Mouse (Mus musculus) midbrain, postnatal 0 days (tissue): ENCODE data around the gene Dhx40. TPM values are rescaled to one million over a fixed set of nuclear protein-coding genes. Genes with fewer than 3 reads are reported as not detected.

Source experiments
- ATAC-seq: fragments of 200-750 bp; cut with Nextera tagmentation; 2 replicates; pipeline ENCODE4 v1.8.0; 2017; ENCODE audit warnings: moderate number of reproducible peaks, mild to moderate bottlenecking, moderate TSS enrichment, moderate library complexity; ENCODE audit not compliant: low FRiP score
- DNase-seq: peaks from one replicate; pipeline ENCODE4 v3.0.0-alpha.2; 2015; ENCODE audit warnings: low spot score
- H3K27ac ChIP-seq: fragments of 300-500 bp; sonication (generic); 2 replicates; pipeline ENCODE4 v1.5.1; 2014; ENCODE audit warnings: low read depth, mild to moderate bottlenecking, low read length, mixed read lengths
- H3K27me3 ChIP-seq: fragments of 300-500 bp; sonication (generic); 2 replicates; pipeline ENCODE4 v1.6.1; 2014; ENCODE audit warnings: low read length, control low read depth, mixed read lengths; ENCODE audit not compliant: insufficient read depth
- H3K36me3 ChIP-seq: fragments of 300-500 bp; sonication (generic); 2 replicates; pipeline ENCODE4 v1.6.1; 2014; ENCODE audit warnings: low read length, control low read depth, mixed read lengths; ENCODE audit not compliant: insufficient read depth
- H3K4me1 ChIP-seq: fragments of 300-500 bp; sonication (generic); 2 replicates; pipeline ENCODE4 v1.6.1; 2014; ENCODE audit warnings: mild to moderate bottlenecking, control low read depth, antibody characterized with exemption, low read length, mixed read lengths; ENCODE audit not compliant: insufficient read depth
- H3K4me2 ChIP-seq: fragments of 300-500 bp; sonication (generic); 2 replicates; pipeline ENCODE4 v1.6.1; 2014; ENCODE audit warnings: low read depth, mild to moderate bottlenecking, low read length, mixed read lengths; ENCODE audit not compliant: poor library complexity, severe bottlenecking
- H3K4me3 ChIP-seq: fragments of 300-500 bp; sonication (generic); 2 replicates; pipeline ENCODE4 v1.5.1; 2014; ENCODE audit warnings: low read depth, mild to moderate bottlenecking, low read length, moderate library complexity
- H3K9ac ChIP-seq: fragments of 300-500 bp; sonication (generic); replicated peaks from 2 replicates; pipeline ENCODE4 v1.6.1; 2014; ENCODE audit warnings: mild to moderate bottlenecking, low read length, moderate library complexity, mixed read lengths; ENCODE audit not compliant: poor library complexity, severe bottlenecking
- H3K9me3 ChIP-seq: fragments of 300-500 bp; sonication (generic); 2 replicates; pipeline ENCODE4 v1.6.1; 2016; ENCODE audit warnings: low read length, control low read depth
- CTCF ChIP-seq: IDR thresholded peaks from 2 replicates; pipeline ENCODE4 v1.5.1; 2016; ENCODE audit warnings: antibody characterized with exemption, mild to moderate bottlenecking
- WGBS: fragments of 180-500 bp; shearing (Covaris S2); extraction: QIAGEN DNeasy Blood & Tissue Kit; methylation state at CpG from one replicate; pipeline ENCODE4 v1.1.7; 2014; 5-methylcytosine and 5-hydroxymethylcytosine counted together
- polyA plus RNA-seq: library from polyadenylated mRNA; unstranded; fragments of >200 nt; fragmentation: Nextera tagmentation; extraction: Ambion mirVana; gene quantifications from 2 replicates; pipeline ENCODE4 v1.2.1, GENCODE M21; 2015
- total RNA-seq: library from RNA; depleted of rRNA; stranded (reverse); fragments of >200 nt; gene quantifications from 2 replicates; pipeline ENCODE4 v1.2.3, GENCODE M21; 2014; rRNA removed

The Dhx40 gene
- total and polyA plus RNA-seq, 2 experiments from 2014 or later: 11.1 to 14.9 TPM

- H3K4me1 ChIP-seq: no peaks in the 10 kb centered on the region
- no peaks in the 10 kb centered on the region for H3K27me3 ChIP-seq
- H3K4me2 ChIP-seq: no peak overlapping the region
- 83% methylated on average over 2 of the region's 2 CpGs for WGBS
- DNase-seq: no peak
- H3K36me3 ChIP-seq: peaks cover 15% of the 10 kb centered on the region
- no peak overlapping the region for H3K9ac ChIP-seq
- H3K27ac ChIP-seq: no peak overlapping the region
- TF ChIP-seq CTCF: no peak
- no peak overlapping the region for H3K4me3 ChIP-seq
- ATAC-seq: no peak
- H3K9me3 ChIP-seq: no peaks in the 10 kb centered on the region
Measured at GRCm38 (mm10) chr11:86731443-86731842, 76.1 kb downstream of the Dhx40 start.

- no peak overlapping the region for H3K27ac ChIP-seq
- TF ChIP-seq CTCF: no peak
- H3K4me1 ChIP-seq: no peaks in the 10 kb centered on the region
- DNase-seq (no peak), ATAC-seq (no peak)
- no peaks in the 10 kb centered on the region for H3K27me3 ChIP-seq
- no peak overlapping the region for H3K9ac ChIP-seq
- H3K9me3 ChIP-seq: no peaks in the 10 kb centered on the region
- H3K36me3 ChIP-seq: peaks cover 21% of the 10 kb centered on the region
- H3K4me2 ChIP-seq: no peak overlapping the region
- H3K4me3 ChIP-seq: no peak overlapping the region
Measured at GRCm38 (mm10) chr11:86725607-86726006, 81.9 kb downstream of the Dhx40 start.

- no peaks in the 10 kb centered on the region for H3K4me1 ChIP-seq
- no peak for TF ChIP-seq CTCF
- DNase-seq (no peak), ATAC-seq (no peak)
- WGBS: 91% methylated on average over 7 of the region's 7 CpGs
- H3K4me2 ChIP-seq: no peak overlapping the region
- no peak overlapping the region for H3K9ac ChIP-seq
- no peak overlapping the region for H3K4me3 ChIP-seq
- no peaks in the 10 kb centered on the region for H3K27me3 ChIP-seq
- peaks cover 26% of the 10 kb centered on the region for H3K36me3 ChIP-seq
- H3K27ac ChIP-seq: no peak overlapping the region
- H3K9me3 ChIP-seq: no peaks in the 10 kb centered on the region
Measured at GRCm38 (mm10) chr11:86724982-86725381, 82.6 kb downstream of the Dhx40 start.

GRCm38 (mm10) chr11:86724004-86724403 is 83.5 kb downstream of the Dhx40 start:
- Histone ChIP-seq H3K36me3 (peaks cover 31% of the 10 kb centered on the region), H3K4me3 (no peak overlapping the region), H3K4me1 (no peaks in the 10 kb centered on the region), H3K27ac (no peak overlapping the region), H3K27me3 (no peaks in the 10 kb centered on the region), H3K9me3 (no peaks in the 10 kb centered on the region), H3K9ac (no peak overlapping the region), H3K4me2 (no peak overlapping the region)
- ATAC-seq (no peak), DNase-seq (no peak)
- no peak for TF ChIP-seq CTCF
- WGBS: 94% methylated on average over 3 of the region's 3 CpGs

DNA sequence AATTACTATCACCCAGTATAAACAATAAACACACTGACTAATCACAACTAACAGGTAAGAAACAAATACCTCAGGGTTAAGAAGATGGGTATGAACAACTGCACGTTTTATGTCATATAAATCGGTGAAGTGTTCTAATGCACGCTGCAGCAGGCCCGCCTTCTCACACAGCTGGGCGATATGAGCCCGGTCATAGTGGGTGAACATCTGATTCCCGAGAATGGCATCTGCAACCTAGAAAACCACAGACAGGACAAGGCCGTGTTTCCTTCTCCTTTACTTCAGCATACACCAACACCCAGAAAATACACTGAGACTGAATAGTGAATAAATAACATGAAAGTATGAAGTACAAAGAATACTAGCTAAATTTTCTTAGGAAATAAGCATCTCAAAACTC is 88.2 kb downstream of the Dhx40 start:
- no peak overlapping the region for H3K9ac ChIP-seq
- DNase-seq: no peak
- TF ChIP-seq CTCF: no peak
- 97% methylated on average over 8 of the region's 8 CpGs for WGBS
- H3K9me3 ChIP-seq: no peaks in the 10 kb centered on the region
- no peak for ATAC-seq
- H3K4me3 ChIP-seq: no peak overlapping the region
- no peak overlapping the region for H3K27ac ChIP-seq
- peaks cover 46% of the 10 kb centered on the region for H3K36me3 ChIP-seq
- no peaks in the 10 kb centered on the region for H3K4me1 ChIP-seq
- H3K4me2 ChIP-seq: no peak overlapping the region
- no peaks in the 10 kb centered on the region for H3K27me3 ChIP-seq

Other genes starting within 250 kb of the Dhx40 start
- gene Vmp1, start 123.9 kb downstream of the Dhx40 start, total RNA-seq: 45.3 and 73.0 TPM in 2 replicates
- gene Vmp1, start 123.9 kb downstream of the Dhx40 start, polyA plus RNA-seq: 136 TPM in 2 replicates
- 14.8 and 15.8 TPM in 2 replicates for gene Ptrh2, start 123.8 kb downstream of the Dhx40 start, total RNA-seq
- gene Ptrh2, start 123.8 kb downstream of the Dhx40 start, polyA plus RNA-seq: 22.5 and 22.8 TPM in 2 replicates
- gene Cltc, start 50.2 kb downstream of the Dhx40 start, total RNA-seq: 440 and 500 TPM in 2 replicates
- 136 and 140 TPM in 2 replicates for gene Cltc, start 50.2 kb downstream of the Dhx40 start, polyA plus RNA-seq
- gene Ypel2, start 186.0 kb upstream of the Dhx40 start, total RNA-seq: 5.8 and 6.1 TPM in 2 replicates
- 4.2 and 4.3 TPM in 2 replicates for gene Ypel2, start 186.0 kb upstream of the Dhx40 start, polyA plus RNA-seq